Mouse (Mus musculus): ENCODE results near the gene Dtl. TPM values are rescaled to one million over a fixed set of nuclear protein-coding genes. Genes with fewer than 3 reads are reported as not detected.

Gene Dtl
- polyA plus RNA-seq, 1 experiment from 2014 or later, result 53.6 TPM

DNA sequence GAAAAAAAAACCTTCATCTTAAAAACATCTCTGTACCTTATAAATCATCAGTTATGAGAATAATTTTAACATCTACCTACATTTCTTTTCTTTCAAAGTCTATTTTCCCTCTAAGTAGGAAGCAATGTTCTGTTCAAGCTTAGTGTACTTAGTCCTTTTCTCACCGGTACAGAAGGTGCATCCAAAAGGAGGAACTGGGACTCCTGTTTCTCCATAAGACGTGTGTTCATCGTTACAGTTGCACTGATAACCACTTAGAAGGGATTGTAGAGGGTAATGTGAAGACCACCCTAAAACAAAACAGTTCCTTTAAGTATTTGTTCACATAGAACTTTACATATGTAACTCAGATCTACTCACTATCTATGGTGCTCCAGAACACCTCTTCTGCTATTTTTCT is 4.9 kb downstream of the Dtl start:
- 91% methylated on average over 3 of the region's 3 CpGs for WGBS
- H3K27ac ChIP-seq, result no peak overlapping the region
- H3K36me3 ChIP-seq, result peaks cover 40% of the 10 kb centered on the region

DNA sequence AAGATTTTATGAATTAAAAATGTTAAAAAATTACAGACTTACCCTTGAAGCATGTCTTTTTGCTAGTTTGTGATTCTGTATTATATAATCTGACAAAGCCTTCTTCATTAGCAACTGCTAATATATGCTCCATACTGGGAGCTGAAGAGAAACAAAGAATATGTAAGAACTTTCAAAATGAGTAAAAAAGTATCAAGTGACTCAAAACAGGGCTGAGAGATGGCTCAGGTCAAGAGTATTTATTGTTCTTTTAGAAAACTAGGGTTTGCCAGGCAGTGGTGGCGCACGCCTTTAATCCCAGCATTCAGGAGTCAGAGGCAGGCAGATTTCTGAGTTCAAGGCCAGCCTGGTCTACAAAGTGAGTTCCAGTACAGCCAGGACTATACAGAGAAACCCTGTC is 5.7 kb downstream of the Dtl start:
- Histone ChIP-seq H3K36me3 (peaks cover 40% of the 10 kb centered on the region), H3K4me3 (no peak overlapping the region), H3K4me1 (no peaks in the 10 kb centered on the region), H3K27ac (no peak overlapping the region), H3K27me3 (ENCODE audit: insufficient read depth, poor library complexity, severe bottlenecking) (no peaks in the 10 kb centered on the region), H3K9me3 (no peaks in the 10 kb centered on the region)
- DNase-seq (ENCODE audit: low spot score), result no peak
- WGBS, result 98% methylated on average over 2 of the region's 2 CpGs

More for the DNA sequence above, 4.9 kb downstream of the Dtl start:
- Histone ChIP-seq H3K27me3 (ENCODE audit: insufficient read depth, poor library complexity, severe bottlenecking) (no peaks in the 10 kb centered on the region), H3K9me3 (no peaks in the 10 kb centered on the region), H3K4me3 (no peak overlapping the region), H3K4me1 (no peaks in the 10 kb centered on the region)
- DNase-seq (ENCODE audit: low spot score), result no peak

DNA sequence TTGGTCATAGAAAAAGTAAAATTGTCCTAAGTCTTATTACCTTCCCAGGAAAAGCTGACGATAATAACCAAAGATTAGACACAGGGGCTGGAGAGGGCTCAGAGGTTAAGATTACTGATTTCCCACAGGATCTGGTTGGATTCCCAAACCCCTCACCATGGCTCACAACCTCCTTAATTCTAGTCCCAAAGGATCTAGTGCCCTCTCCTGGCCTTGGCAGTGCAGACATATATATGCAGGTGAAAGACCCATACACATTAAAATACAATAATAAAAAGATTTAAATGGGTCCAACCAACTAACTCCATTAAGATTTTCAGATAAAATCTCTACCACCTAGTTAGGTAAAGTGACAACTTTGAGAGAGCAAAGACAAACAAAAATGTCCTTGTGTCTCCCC is 7.5 kb downstream of the Dtl start:
- H3K27ac ChIP-seq, result no peak overlapping the region
- no peaks in the 10 kb centered on the region for H3K9me3 ChIP-seq
- no peak overlapping the region for H3K4me3 ChIP-seq
- WGBS, result 89% methylated on average over 1 of the region's 1 CpGs
- H3K27me3 ChIP-seq (ENCODE audit: insufficient read depth, poor library complexity, severe bottlenecking), result no peaks in the 10 kb centered on the region
- no peaks in the 10 kb centered on the region for H3K4me1 ChIP-seq
- H3K36me3 ChIP-seq, result peaks cover 40% of the 10 kb centered on the region
- no peak for DNase-seq (ENCODE audit: low spot score)

DNA sequence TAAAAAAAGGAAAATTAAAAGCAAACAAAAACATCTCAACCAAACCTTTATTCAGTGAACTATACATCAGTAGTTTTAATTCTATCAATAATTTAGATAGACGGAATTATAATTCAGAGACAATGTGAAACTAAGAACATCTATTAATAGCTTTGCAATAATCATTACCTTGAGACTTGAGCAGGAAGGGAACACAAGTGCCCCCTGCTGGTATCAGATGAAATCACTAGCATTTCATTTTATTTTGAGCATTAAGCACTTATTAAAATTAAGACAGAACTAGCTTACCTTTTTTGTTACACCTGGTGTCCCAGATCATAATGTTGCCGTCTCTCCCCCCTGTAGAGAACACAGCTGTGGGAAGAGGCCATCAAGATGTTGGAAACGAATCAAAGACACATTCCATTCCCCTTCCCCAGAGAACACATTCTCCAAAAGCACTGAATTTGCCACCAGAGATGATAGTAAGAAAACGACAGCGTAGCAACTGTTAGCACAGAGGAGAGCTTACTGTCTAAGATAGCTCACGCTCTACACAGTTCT is 12.4 kb downstream of the Dtl start:
- H3K4me1 ChIP-seq, result no peaks in the 10 kb centered on the region
- no peaks in the 10 kb centered on the region for H3K9me3 ChIP-seq
- WGBS, result 66% methylated on average over 6 of the region's 6 CpGs
- no peak for DNase-seq (ENCODE audit: low spot score)
- no peak overlapping the region for H3K4me3 ChIP-seq
- H3K27me3 ChIP-seq (ENCODE audit: insufficient read depth, poor library complexity, severe bottlenecking), result no peaks in the 10 kb centered on the region
- no peak overlapping the region for H3K27ac ChIP-seq
- peaks cover 42% of the 10 kb centered on the region for H3K36me3 ChIP-seq

DNA sequence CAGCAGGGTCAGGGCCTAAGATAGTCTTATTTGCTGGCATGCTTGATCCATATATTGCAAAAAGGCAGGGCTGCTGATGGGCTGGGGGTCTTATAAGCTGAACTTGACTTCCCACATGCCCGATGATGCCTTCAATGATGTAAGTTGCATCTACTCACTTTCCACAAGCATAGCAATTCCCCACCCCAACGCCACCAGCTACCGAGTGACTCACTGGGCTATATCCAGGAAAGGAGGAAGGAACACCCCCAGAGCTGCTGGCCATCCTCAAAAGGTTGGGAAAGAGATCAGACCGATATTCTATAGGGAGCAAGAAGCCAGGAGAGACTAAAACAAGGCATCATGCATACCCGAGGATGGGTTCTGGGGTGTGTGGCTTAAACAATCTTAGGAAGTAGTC is 15.6 kb downstream of the Dtl start:
- Histone ChIP-seq H3K4me1 (no peaks in the 10 kb centered on the region), H3K4me3 (no peak overlapping the region), H3K27ac (no peak overlapping the region), H3K27me3 (ENCODE audit: insufficient read depth, poor library complexity, severe bottlenecking) (no peaks in the 10 kb centered on the region), H3K9me3 (no peaks in the 10 kb centered on the region), H3K36me3 (peaks cover 51% of the 10 kb centered on the region)
- DNase-seq (ENCODE audit: low spot score), result no peak
- 71% methylated on average over 5 of the region's 5 CpGs for WGBS

DNA sequence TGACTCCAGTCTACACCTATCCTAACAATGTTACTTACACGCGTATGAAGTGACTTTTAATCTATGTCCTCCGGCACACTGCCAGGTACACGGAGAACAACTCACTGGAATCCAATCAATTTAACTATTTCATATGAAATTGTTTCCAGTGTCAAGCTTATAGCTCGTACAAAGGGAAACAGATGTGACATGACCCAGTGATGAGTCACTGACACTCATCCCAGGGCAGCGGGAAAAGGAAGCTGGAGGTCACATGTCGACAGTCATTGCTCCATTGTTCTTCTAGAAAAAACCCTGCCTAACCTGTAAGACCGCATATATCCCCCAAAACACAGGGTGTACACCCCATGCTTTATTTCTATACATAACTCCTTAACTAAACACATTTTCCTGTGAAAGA is 18.2 kb downstream of the Dtl start:
- WGBS, result 69% methylated on average over 8 of the region's 8 CpGs

DNA sequence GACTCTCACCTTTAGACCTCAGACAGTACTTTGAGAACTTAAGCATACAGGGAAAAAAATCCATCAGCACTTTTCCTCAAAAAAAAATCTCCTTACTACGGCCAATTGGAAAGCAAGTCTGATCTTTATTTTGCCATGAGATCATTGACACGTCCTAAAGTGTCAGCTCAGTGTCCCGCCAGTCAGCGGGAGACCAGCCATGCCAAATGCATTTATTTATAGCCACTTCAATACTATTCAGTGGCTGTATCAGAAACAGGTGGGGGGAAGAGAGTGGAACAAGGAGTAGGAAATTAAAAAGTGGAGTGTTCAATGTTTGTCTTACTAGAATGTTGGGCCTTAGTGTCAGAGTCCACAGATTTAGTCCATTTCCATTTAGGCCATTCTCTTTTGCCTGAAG is 24.6 kb downstream of the Dtl start:
- H3K27me3 ChIP-seq (ENCODE audit: insufficient read depth, poor library complexity, severe bottlenecking), result no peaks in the 10 kb centered on the region
- peaks cover 67% of the 10 kb centered on the region for H3K36me3 ChIP-seq
- H3K4me3 ChIP-seq, result no peak overlapping the region
- 53% methylated on average over 4 of the region's 4 CpGs for WGBS
- no peak for DNase-seq (ENCODE audit: low spot score)
- H3K27ac ChIP-seq, result no peak overlapping the region
- no peaks in the 10 kb centered on the region for H3K4me1 ChIP-seq
- no peaks in the 10 kb centered on the region for H3K9me3 ChIP-seq

More for the DNA sequence above, 18.2 kb downstream of the Dtl start:
- Histone ChIP-seq H3K27me3 (ENCODE audit: insufficient read depth, poor library complexity, severe bottlenecking) (no peaks in the 10 kb centered on the region), H3K36me3 (peaks cover 69% of the 10 kb centered on the region), H3K4me1 (no peaks in the 10 kb centered on the region), H3K27ac (no peak overlapping the region), H3K4me3 (no peak overlapping the region), H3K9me3 (no peaks in the 10 kb centered on the region)
- no peak for DNase-seq (ENCODE audit: low spot score)

DNA sequence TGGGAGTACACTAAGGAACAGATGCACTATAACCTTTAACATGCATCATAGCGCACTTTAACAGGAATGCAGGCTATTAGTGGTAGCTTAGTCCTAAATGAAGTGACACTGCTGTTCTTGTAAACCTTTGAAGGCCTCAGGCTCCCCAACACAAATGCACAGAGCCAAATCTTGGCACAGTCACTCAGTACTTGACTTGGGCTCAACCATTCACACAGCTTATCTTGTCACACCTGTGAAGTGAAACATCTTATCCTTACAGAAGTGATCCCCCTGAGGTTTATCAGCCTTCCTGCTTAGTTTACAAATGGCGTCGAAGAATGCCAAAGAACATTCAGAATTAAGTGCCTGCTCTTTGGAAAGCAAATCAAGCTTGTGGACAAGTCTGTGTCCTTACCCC is 31.6 kb downstream of the Dtl start:
- H3K4me1 ChIP-seq, result peaks cover 16% of the 10 kb centered on the region; the same call in 1 of the 2 replicates
- peaks cover 79% of the 10 kb centered on the region for H3K36me3 ChIP-seq
- no peaks in the 10 kb centered on the region for H3K27me3 ChIP-seq (ENCODE audit: insufficient read depth, poor library complexity, severe bottlenecking)
- no peak overlapping the region for H3K27ac ChIP-seq
- DNase-seq (ENCODE audit: low spot score), result no peak
- 41% methylated on average over 3 of the region's 3 CpGs for WGBS
- no peak overlapping the region for H3K4me3 ChIP-seq
- H3K9me3 ChIP-seq, result no peaks in the 10 kb centered on the region

DNA sequence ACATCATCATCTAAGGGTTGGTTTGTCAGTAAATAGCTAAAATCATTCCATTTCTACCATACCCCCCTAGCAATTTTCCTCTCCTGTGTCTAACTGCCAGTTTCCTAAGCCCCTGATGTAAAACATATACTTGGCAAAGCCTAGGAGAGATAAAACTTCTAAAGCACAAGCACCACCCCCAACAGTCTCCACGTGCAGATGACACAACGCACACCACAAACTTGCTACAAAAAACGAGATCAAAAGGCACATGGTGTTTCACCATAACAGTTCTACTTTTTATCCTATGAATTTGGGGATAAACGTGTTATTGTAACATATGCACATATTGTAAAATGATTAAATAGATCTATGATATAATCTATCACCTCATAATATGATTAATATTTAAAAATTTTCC is 33.7 kb downstream of the Dtl start:
- H3K36me3 ChIP-seq, result peaks cover 68% of the 10 kb centered on the region
- 70% methylated on average over 4 of the region's 4 CpGs for WGBS
- no peaks in the 10 kb centered on the region for H3K27me3 ChIP-seq (ENCODE audit: insufficient read depth, poor library complexity, severe bottlenecking)

DNA sequence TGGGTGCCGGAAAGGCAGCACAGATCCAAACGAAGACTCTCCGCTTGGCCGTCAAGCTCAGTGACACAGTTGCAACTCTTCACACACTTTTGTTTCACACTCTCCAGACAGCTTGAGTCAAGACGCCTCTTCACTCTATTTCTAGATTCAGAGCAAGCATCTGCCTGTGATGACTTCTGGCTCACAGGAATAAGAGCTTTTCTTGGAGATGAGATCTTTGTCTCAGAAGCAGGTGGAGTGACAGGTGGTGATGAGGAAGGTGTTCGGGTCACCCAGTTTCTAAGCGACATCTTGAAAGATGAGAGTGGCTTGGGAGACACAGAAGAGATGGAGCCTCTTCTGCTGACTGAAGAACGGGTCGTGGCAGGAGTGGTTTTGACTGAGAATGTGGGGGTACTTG is 34.3 kb downstream of the Dtl start:
- H3K4me1 ChIP-seq, result peaks cover 19% of the 10 kb centered on the region; the same call in 1 of the 2 replicates
- no peaks in the 10 kb centered on the region for H3K9me3 ChIP-seq
- peaks cover 64% of the 10 kb centered on the region for H3K36me3 ChIP-seq
- H3K27me3 ChIP-seq (ENCODE audit: insufficient read depth, poor library complexity, severe bottlenecking), result no peaks in the 10 kb centered on the region
- no peak overlapping the region for H3K27ac ChIP-seq
- WGBS, result 74% methylated on average over 9 of the region's 9 CpGs
- no peak overlapping the region for H3K4me3 ChIP-seq
- no peak for DNase-seq (ENCODE audit: low spot score)

More for the DNA sequence above, 33.7 kb downstream of the Dtl start:
- H3K9me3 ChIP-seq, result no peaks in the 10 kb centered on the region
- H3K27ac ChIP-seq, result no peak overlapping the region
- DNase-seq (ENCODE audit: low spot score), result no peak
- no peak overlapping the region for H3K4me3 ChIP-seq
- peaks cover 19% of the 10 kb centered on the region; the same call in 1 of the 2 replicates for H3K4me1 ChIP-seq

DNA sequence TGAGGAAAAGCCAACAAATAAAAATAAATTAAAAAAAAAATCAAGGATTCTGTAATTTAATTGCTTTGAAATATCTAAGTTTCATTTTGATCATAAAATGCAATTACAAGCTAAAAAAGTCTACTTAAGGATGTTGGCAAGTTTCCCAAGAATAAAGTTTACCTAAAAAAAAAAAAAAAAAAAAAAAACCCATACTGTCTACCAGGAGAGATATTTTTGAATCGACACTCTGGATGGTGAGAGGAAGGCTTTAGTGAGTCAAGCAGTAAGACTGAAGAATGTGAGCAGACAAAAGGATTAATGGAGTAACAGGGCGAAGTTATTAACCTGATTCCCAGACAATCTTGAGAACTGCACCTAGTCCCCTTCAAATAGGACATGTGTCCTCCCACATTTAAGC is 35.0 kb downstream of the Dtl start:
- DNase-seq (ENCODE audit: low spot score), result no peak
- Histone ChIP-seq H3K27me3 (ENCODE audit: insufficient read depth, poor library complexity, severe bottlenecking) (no peaks in the 10 kb centered on the region), H3K4me1 (peaks cover 19% of the 10 kb centered on the region; the same call in 1 of the 2 replicates), H3K27ac (no peak overlapping the region), H3K4me3 (no peak overlapping the region), H3K36me3 (peaks cover 60% of the 10 kb centered on the region), H3K9me3 (no peaks in the 10 kb centered on the region)
- WGBS, result 64% methylated on average over 2 of the region's 2 CpGs

DNA sequence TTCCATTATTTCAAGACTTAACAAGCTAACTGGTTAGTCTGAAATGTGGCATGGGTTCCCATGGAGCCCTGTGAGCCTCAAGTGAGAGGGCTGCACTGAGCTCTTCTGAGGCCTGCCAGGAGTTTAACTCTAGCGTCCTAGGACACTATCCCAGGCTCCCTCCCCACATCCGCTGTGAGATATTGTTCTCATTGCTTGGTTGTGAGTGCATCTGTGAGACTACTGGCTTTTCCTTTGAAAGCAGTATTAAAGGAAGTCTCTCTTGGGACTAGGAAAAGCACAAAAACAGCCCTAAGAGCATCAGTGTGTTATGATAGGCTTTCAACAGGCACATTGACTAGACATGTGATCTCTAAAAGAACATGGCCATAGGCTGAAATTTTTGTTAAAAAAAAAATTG is 40.4 kb downstream of the Dtl start:
- DNase-seq (ENCODE audit: low spot score), result peak; percentile 57
- Histone ChIP-seq H3K27me3 (ENCODE audit: insufficient read depth, poor library complexity, severe bottlenecking) (no peaks in the 10 kb centered on the region), H3K4me3 (no peak overlapping the region), H3K9me3 (no peaks in the 10 kb centered on the region), H3K4me1 (peaks cover 13% of the 10 kb centered on the region; the same call in 1 of the 2 replicates), H3K36me3 (peaks cover 26% of the 10 kb centered on the region), H3K27ac (no peak overlapping the region)
- 56% methylated on average over 2 of the region's 2 CpGs for WGBS

DNA sequence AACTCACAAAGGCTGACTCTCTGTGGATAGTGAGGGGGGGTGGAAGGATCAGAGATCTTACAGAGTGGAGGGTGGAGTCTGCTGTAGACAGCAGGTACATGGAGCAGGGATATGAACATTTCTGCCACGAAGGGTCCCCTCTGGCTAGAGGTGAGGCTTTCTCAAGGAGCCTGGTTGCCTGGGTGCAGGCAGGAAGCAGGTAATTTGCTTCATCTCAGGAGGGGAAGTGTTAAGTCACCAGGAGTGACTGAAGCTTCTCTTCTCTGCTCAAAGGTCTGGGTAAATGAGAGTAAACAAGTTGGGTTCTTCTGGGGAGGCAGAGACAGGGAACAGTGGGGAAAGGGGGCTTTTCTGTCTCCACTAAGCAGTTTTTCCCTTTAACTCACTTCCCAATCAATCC is 44.3 kb downstream of the Dtl start:
- H3K27me3 ChIP-seq (ENCODE audit: insufficient read depth, poor library complexity, severe bottlenecking), result no peaks in the 10 kb centered on the region
- DNase-seq (ENCODE audit: low spot score), result peak; percentile 56
- no peak overlapping the region for H3K27ac ChIP-seq
- H3K4me1 ChIP-seq, result peaks cover 12% of the 10 kb centered on the region; the same call in 1 of the 2 replicates
- H3K9me3 ChIP-seq, result no peaks in the 10 kb centered on the region
- peaks cover 9% of the 10 kb centered on the region; the same call in 1 of the 2 replicates for H3K36me3 ChIP-seq
- H3K4me3 ChIP-seq, result no peak overlapping the region
- WGBS, result 81% methylated on average over 1 of the region's 1 CpGs

DNA sequence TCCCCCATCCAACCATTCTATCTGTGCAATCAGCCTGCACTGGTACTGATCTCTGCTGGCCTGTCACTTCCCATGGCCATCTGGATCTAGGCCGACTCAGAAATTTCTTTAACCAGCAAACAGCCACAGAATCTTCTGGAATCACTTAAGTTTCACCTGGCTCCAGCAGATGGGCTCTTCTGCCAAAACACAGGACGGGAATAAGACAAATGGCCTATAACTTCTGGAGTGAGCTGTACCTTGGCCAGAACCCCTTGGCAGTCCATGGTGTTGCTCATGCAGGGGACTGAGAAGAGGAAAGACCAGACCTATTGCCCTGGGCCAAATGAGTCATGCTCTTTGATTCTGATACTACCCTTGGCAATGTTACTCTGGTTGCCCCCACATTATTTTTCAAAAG is 45.9 kb downstream of the Dtl start:
- 86% methylated on average over 2 of the region's 2 CpGs for WGBS
- Histone ChIP-seq H3K4me3 (no peak overlapping the region), H3K4me1 (peaks cover 12% of the 10 kb centered on the region; the same call in 1 of the 2 replicates), H3K27me3 (ENCODE audit: insufficient read depth, poor library complexity, severe bottlenecking) (no peaks in the 10 kb centered on the region), H3K9me3 (no peaks in the 10 kb centered on the region), H3K27ac (no peak overlapping the region), H3K36me3 (0 out of 2 replicates have a peak, but pooled peaks cover 2% of the 10 kb centered on the region)
- peak; percentile 57 for DNase-seq (ENCODE audit: low spot score)
